Mouse (Mus musculus) cerebellum, adult (tissue): ENCODE data around the gene D330045A20Rik.
"Not testable (repeated sequence)": the region's sequence is repeated elsewhere in the genome, so short reads cannot be mapped to it uniquely, and the experiment has no call there.

ENCODE experiments used
- ATAC-seq: cut with Nextera tagmentation; 2 replicates; pipeline ENCODE4 v1.9.2; 2017; ENCODE audit warnings: mild to moderate bottlenecking, moderate library complexity, mixed read lengths; ENCODE audit not compliant: insufficient number of reproducible peaks, low FRiP score, low TSS enrichment

Gene D330045A20Rik

DNA sequence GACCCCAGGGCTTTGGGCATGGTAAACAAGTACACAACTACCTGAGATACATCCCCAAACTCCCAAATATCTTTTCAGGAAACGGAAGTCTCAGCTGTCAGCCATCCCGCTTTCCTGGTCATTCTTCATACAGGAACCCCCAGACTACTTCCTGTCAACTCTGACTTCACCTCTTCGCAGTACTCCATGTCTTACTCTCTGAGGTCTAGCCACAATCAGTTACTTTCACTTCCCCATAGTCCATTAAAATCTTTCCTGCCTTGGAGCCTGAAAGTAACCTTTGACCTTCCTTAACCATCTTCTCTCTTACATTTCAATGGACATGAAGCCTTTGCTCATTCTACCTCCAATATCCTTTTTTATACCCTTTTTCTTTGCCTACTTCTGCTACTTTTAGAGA lies 89.9 kb downstream of the D330045A20Rik start:
- ATAC-seq: no peak

DNA sequence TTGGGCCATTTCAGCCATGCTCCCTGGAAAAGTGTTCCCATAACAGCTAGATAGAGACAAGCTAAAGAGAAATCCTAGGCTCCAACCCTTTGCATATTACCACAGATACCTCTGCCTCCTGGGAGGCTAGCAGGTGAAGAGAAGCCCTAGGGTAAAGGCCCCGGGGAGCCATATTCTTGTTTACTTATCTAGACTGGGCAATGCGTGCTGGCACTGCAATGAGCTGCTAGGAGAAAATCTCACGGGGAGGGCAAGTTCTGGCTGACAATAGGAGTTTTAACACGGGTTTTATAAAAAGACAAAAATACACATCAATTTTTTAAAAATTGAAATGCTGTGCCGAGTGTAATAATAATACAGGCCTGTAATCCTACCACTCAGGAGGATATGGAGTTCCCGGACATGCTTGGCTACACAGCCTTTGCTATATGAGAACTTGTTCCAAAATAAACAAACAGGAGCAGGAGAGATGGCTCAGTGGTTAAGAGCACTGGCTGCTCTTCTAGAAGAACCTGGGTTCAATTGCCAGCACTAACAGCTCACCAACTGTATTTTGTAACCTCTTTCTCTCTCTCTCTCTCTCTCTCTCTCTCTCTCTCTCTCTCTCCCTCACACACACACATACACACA lies 98.6 kb downstream of the D330045A20Rik start:
- ATAC-seq: no peak

GRCm38 (mm10) chrX:139583616-139584015 lies 103.4 kb downstream of the D330045A20Rik start:
- no peak for ATAC-seq

DNA sequence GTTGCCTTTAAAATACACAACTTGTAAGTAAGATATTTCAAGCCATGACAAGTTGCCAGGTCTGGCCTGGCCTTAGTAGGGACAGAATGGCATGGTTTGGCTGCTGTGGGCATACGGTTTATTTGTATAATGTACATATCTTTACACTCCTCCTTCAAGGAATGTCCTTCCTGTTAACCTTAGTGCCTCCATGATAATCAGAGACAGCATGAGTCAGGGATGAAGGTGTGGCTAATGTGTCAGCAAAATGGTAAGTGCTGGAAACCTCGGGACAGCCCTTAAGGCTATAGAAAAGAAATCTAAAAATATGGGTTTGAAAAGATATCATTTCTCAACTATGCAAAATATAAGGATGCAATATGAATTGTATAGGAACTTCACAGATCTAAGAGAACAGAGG lies 106.5 kb downstream of the D330045A20Rik start:
- ATAC-seq: not testable (repeated sequence)

DNA sequence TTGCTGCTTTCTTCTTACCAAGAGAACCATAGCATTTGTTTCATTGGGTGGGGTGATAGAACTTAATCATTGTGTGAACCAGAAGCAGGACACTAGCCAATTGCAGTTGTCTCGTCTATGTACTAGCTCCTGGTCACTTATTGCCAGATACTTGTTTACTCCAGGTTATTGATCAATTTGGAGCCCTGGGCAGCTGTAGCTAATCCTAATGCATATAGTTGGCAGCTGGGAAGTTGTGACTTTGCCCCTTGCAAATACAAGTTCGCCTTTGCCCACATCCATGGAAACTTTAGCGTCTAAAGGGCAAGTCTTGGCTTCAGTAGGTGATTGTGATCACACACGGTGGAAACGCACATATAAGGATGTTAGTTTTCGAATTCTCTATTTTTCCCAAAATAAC lies 116.2 kb downstream of the D330045A20Rik start:
- no peak for ATAC-seq
